ENCODE assay signal across 8 mouse cellular contexts in genomic region chr5:118379245-118380051, GRCm38 (mm10).
DNase-seq lines count a peak whose midpoint lies in the region; ATAC-seq lines count a peak whose summit lies in the region.

No protein-coding gene starts in this region.

- no peak overlapping the region for H3K27ac ChIP-seq in kidney, embryonic 14.5 days (ENCODE audit: low read depth, low read length)
- 0 out of 2 replicates have a peak overlapping the region, but pooled peaks have one; percentile 84 for H3K27ac ChIP-seq in hindbrain, embryonic 10.5 days

- peaks cover 4% of the 10 kb centered on the region; the same call in 1 of the 2 replicates for H3K27me3 ChIP-seq in kidney, embryonic 14.5 days (ENCODE audit: control insufficient read depth, insufficient read depth, low read length)
- peaks cover 70% of the 10 kb centered on the region for H3K27me3 ChIP-seq in hindbrain, embryonic 10.5 days (ENCODE audit: insufficient read depth, poor library complexity, severe bottlenecking)

- H3K4me3 ChIP-seq in kidney, embryonic 14.5 days (ENCODE audit: low read length), result no peak overlapping the region
- H3K4me3 ChIP-seq in hindbrain, embryonic 10.5 days, result peak overlapping the region; percentile 59; the same call in 1 of the 2 replicates

- peak; percentile 58 for DNase-seq in kidney, adult 18-20 months
- no peak for DNase-seq in hindbrain, embryonic 10.5 days (ENCODE audit: low spot score)
- peak; percentile 55 for DNase-seq in kidney, postnatal 14 days
- peak; percentile 89 for DNase-seq in lung, postnatal 36 days
- DNase-seq in embryo, embryonic 10 days (ENCODE audit: low spot score), result no peak
- no peak for DNase-seq in cerebellum, adult 8-10 months
- DNase-seq in ovary, postnatal 10 days (ENCODE audit: low spot score), result no peak

- ATAC-seq in kidney, embryonic 14.5 days (ENCODE audit: low FRiP score, low TSS enrichment), result no peak

- H3K4me1 ChIP-seq in kidney, embryonic 14.5 days (ENCODE audit: control insufficient read depth, insufficient read depth, low read length), result peaks cover 34% of the 10 kb centered on the region
- H3K4me1 ChIP-seq in hindbrain, embryonic 10.5 days (replicated peaks), result peaks cover 52% of the 10 kb centered on the region

- no peaks in the 10 kb centered on the region for H3K36me3 ChIP-seq in kidney, embryonic 14.5 days (ENCODE audit: control insufficient read depth, insufficient read depth, low read length)
- no peaks in the 10 kb centered on the region for H3K36me3 ChIP-seq in hindbrain, embryonic 10.5 days

- no peak overlapping the region for H3K4me2 ChIP-seq in kidney, embryonic 14.5 days (replicated peaks; ENCODE audit: low read depth, low read length)

- no peak overlapping the region for H3K9ac ChIP-seq in kidney, embryonic 14.5 days (ENCODE audit: low read depth, low read length)

- whole genome bisulfite sequencing in kidney, embryonic 14.5 days, result 53% methylated on average over 24 of the region's 24 CpGs
- 42% methylated on average over 24 of the region's 24 CpGs for WGBS in hindbrain, embryonic 10.5 days

- H3K9me3 ChIP-seq in kidney, embryonic 14.5 days (ENCODE audit: control insufficient read depth, low read length), result no peaks in the 10 kb centered on the region
- H3K9me3 ChIP-seq in hindbrain, embryonic 10.5 days, result no peaks in the 10 kb centered on the region

Comparison
In these comparisons a context has a peak if more than half of its experiments do, and no peak if none do; other contexts are left out.
1. DNase-seq: peak in kidney, adult 18-20 months (single experiment), kidney, postnatal 14 days (single experiment) and lung, postnatal 36 days (single experiment); none in hindbrain, embryonic 10.5 days (single experiment), embryo, embryonic 10 days (single experiment), cerebellum, adult 8-10 months (single experiment) and ovary, postnatal 10 days (single experiment).